Mouse (Mus musculus): ENCODE results near the gene Rbm19. TPM values are rescaled to one million over a fixed set of nuclear protein-coding genes. Genes with fewer than 3 reads are reported as not detected.
"Not testable (repeated sequence)": the region's sequence is repeated elsewhere in the genome, so short reads cannot be mapped to it uniquely, and the experiment has no call there.

Gene Rbm19
- polyA plus RNA-seq, 1 experiment from 2014 or later: 27.6 TPM

- Histone ChIP-seq H3K4me1 (replicated peaks) (peaks cover 8% of the 10 kb centered on the region), H3K27me3 (ENCODE audit: insufficient read depth, poor library complexity, severe bottlenecking) (no peaks in the 10 kb centered on the region), H3K4me3 (no peak overlapping the region), H3K9me3 (no peaks in the 10 kb centered on the region), H3K36me3 (peaks cover 11% of the 10 kb centered on the region), H3K27ac (no peak overlapping the region)
- 88% methylated on average over 12 of the region's 12 CpGs for WGBS
- no peak for DNase-seq (ENCODE audit: low spot score)
Observed at GRCm38 (mm10) chr5:120114361-120114760, 1.9 kb upstream of the Rbm19 start.

- WGBS: 53% methylated on average over 3 of the region's 3 CpGs
- not testable (repeated sequence) for H3K27ac ChIP-seq; DNase-seq (ENCODE audit: low spot score); H3K9me3 ChIP-seq; H3K4me1 ChIP-seq (replicated peaks); H3K27me3 ChIP-seq (ENCODE audit: insufficient read depth, poor library complexity, severe bottlenecking)
- Histone ChIP-seq H3K36me3 (peaks cover 39% of the 10 kb centered on the region), H3K4me3 (peak overlapping the region; percentile 91)
Observed at GRCm38 (mm10) chr5:120117161-120117560, 896 bp downstream of the Rbm19 start.

DNA sequence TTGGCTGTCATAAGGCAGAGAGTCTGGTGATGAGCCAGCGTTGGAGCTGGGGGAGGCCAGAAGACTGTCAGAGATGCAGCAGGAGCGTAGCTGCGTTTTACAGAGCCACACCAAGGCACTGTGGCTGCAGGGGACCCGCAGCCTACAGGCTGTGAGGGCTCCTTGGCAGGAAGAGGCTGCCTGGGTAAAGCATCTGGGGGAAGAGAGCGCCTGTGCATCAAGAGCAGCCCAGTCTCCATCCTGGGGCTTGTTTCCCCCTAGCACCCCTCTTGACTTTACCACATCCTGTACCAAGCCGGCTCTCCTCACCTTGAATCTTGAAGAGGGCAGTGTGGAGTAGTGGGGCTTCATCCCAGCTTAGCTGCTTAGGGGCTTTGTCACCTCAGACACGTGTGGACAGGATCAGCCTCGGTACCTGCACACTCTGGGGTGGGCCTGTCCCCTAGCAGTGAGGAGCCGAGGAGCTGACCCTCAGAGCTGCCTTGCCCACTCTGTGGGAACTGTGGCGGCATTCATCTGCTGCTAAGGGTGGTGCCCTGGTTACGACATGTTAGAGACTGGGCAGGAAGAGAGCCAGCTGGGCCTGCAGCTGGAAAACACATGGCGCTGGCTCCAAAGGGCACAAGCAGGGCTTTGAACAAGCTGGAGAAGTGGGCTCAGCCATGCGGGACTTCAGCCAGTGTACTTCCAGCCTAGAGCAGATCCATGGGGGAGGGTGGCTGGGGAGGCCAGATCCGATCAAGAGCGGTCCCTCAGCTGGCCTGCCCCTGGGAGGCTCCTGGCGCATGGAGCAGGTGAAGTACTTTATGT, 8.8 kb downstream of the Rbm19 start:
- H3K27ac ChIP-seq: no peak overlapping the region
- WGBS: 94% methylated on average over 16 of the region's 16 CpGs
- no peak overlapping the region for H3K4me3 ChIP-seq
- DNase-seq (ENCODE audit: low spot score): no peak
- peaks cover 4% of the 10 kb centered on the region; the same call in 1 of the 2 replicates for H3K9me3 ChIP-seq
- no peaks in the 10 kb centered on the region for H3K4me1 ChIP-seq (replicated peaks)
- H3K27me3 ChIP-seq (ENCODE audit: insufficient read depth, poor library complexity, severe bottlenecking): no peaks in the 10 kb centered on the region
- peaks cover 100% of the 10 kb centered on the region for H3K36me3 ChIP-seq

GRCm38 (mm10) chr5:120127641-120128040, 11.4 kb downstream of the Rbm19 start:
- Histone ChIP-seq H3K9me3 (peaks cover 4% of the 10 kb centered on the region; the same call in 1 of the 2 replicates), H3K27ac (no peak overlapping the region), H3K4me3 (no peak overlapping the region), H3K4me1 (replicated peaks) (no peaks in the 10 kb centered on the region), H3K36me3 (peaks cover 100% of the 10 kb centered on the region), H3K27me3 (ENCODE audit: insufficient read depth, poor library complexity, severe bottlenecking) (no peaks in the 10 kb centered on the region)
- 57% methylated on average over 10 of the region's 10 CpGs for WGBS
- DNase-seq (ENCODE audit: low spot score): peak; percentile 38

DNA sequence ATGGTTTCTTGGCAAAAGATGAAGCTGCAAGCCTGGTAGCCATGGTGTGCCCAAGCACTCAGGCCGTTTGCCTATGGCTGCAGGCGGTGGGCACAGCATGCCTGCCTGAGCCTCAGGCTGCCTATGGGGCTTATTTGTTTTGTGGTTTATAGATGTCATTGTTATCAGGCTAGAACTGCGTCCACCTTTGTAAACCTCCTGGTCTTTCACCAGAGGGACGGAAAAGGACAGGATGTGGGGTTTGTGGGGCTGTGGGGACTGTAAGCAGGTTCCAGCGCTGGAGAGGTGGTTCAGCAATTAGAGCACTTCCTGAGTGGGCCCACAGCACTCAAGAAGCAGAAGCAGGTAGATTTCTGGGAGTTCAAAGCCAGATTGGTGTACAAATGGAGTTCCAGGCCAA, 12.2 kb downstream of the Rbm19 start:
- H3K9me3 ChIP-seq: peaks cover 4% of the 10 kb centered on the region; the same call in 1 of the 2 replicates
- no peak overlapping the region for H3K4me3 ChIP-seq
- no peaks in the 10 kb centered on the region for H3K27me3 ChIP-seq (ENCODE audit: insufficient read depth, poor library complexity, severe bottlenecking)
- no peak for DNase-seq (ENCODE audit: low spot score)
- WGBS: 91% methylated on average over 5 of the region's 5 CpGs
- no peak overlapping the region for H3K27ac ChIP-seq
- H3K4me1 ChIP-seq (replicated peaks): no peaks in the 10 kb centered on the region
- peaks cover 100% of the 10 kb centered on the region for H3K36me3 ChIP-seq

DNA sequence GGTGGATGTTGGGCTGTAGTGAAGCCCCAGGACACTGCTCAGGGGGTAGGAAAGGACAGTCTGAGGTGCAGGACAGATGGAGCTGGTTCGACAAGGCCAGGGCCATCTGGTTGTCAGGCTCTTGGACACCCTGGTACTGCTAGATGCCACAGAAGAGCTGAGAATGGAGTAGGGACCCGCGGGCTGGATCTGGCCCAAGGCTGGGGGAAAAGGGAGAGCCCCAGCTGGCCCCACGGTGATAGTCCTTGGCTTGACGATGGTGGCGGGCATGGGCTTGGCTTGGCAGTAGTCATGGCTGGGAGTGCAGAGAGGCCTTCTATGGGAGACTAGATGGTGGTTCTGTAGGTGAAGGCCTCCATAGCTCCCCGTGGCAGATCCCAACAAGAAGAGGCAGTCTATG, 12.8 kb downstream of the Rbm19 start:
- peaks cover 98% of the 10 kb centered on the region for H3K36me3 ChIP-seq
- WGBS: 93% methylated on average over 7 of the region's 7 CpGs
- no peak overlapping the region for H3K4me3 ChIP-seq
- H3K27me3 ChIP-seq (ENCODE audit: insufficient read depth, poor library complexity, severe bottlenecking): no peaks in the 10 kb centered on the region
- H3K27ac ChIP-seq: no peak overlapping the region
- no peaks in the 10 kb centered on the region for H3K4me1 ChIP-seq (replicated peaks)
- DNase-seq (ENCODE audit: low spot score): no peak
- peaks cover 4% of the 10 kb centered on the region; the same call in 1 of the 2 replicates for H3K9me3 ChIP-seq

DNA sequence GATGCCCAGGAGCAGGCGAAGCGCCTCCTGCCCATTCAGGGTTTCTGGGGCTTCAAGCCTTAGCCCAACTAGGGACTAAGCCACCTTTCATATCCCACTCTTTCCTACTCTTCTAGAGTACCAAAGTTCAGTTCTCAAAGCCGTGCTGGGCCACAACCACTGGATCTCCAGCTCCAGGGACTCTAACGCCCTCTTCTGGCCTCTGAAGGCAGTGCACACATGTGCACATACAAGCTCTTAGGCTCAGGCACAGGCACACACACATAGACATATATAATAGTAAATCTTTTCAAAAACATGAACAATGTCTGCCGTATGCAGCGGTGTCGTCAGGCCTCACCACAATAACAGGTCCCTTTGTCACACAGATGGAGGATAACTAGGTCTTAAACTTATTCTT, 13.5 kb downstream of the Rbm19 start:
- no peaks in the 10 kb centered on the region for H3K4me1 ChIP-seq (replicated peaks)
- H3K36me3 ChIP-seq: peaks cover 98% of the 10 kb centered on the region
- 89% methylated on average over 7 of the region's 7 CpGs for WGBS
- DNase-seq (ENCODE audit: low spot score): no peak
- H3K9me3 ChIP-seq: peaks cover 4% of the 10 kb centered on the region; the same call in 1 of the 2 replicates
- H3K4me3 ChIP-seq: no peak overlapping the region
- H3K27ac ChIP-seq: no peak overlapping the region
- no peaks in the 10 kb centered on the region for H3K27me3 ChIP-seq (ENCODE audit: insufficient read depth, poor library complexity, severe bottlenecking)

DNA sequence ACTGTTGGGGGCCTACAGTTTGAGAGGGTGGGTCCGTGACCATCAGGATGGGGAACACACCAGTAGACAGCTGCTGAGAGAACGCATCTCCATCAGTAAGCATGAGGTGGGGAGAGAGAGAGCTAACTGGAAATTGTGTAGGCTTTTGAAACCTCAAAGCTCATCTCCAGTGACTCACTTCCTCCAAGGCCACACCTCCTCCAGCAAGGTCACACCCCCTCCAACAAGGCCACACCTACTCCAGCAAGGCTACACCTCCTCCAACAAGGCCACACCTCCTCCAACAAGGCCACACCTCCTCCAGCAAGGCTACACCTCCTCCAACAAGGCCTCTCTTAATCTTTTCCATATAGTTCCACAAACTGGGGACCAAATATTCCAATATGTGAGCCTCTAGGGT, 13.9 kb downstream of the Rbm19 start:
- Histone ChIP-seq H3K4me3 (no peak overlapping the region), H3K4me1 (replicated peaks) (0 out of 2 replicates have a peak, but pooled peaks cover 2% of the 10 kb centered on the region), H3K36me3 (peaks cover 98% of the 10 kb centered on the region), H3K9me3 (peaks cover 4% of the 10 kb centered on the region; the same call in 1 of the 2 replicates), H3K27ac (no peak overlapping the region), H3K27me3 (ENCODE audit: insufficient read depth, poor library complexity, severe bottlenecking) (no peaks in the 10 kb centered on the region)
- 93% methylated on average over 2 of the region's 2 CpGs for WGBS
- no peak for DNase-seq (ENCODE audit: low spot score)

- Histone ChIP-seq H3K4me1 (replicated peaks) (peaks cover 16% of the 10 kb centered on the region), H3K36me3 (peaks cover 96% of the 10 kb centered on the region), H3K27me3 (ENCODE audit: insufficient read depth, poor library complexity, severe bottlenecking) (no peaks in the 10 kb centered on the region), H3K4me3 (no peak overlapping the region), H3K9me3 (peaks cover 4% of the 10 kb centered on the region; the same call in 1 of the 2 replicates), H3K27ac (no peak overlapping the region)
- WGBS: 69% methylated on average over 5 of the region's 5 CpGs
- DNase-seq (ENCODE audit: low spot score): no peak
Observed at GRCm38 (mm10) chr5:120131600-120131999, 15.3 kb downstream of the Rbm19 start.

DNA sequence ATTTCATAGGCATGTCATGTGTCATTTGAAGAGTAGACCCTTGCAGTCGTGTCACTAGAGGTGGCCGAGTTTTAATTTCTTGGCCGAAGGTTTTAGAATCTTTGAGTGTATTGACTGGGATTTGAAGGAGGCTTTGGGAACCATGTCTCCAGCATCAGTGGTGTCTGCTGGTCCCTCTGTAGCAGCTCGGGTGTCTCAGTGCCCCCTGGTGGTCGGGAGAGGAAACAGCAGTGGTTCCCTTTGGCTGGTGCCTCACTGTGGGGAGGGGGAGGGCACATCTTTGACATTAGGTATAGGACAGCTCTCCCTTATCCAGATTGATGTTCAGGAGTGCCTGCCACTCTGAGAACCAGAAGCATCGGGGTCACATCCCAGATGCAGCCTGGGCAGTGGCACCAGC, 17.7 kb downstream of the Rbm19 start:
- Histone ChIP-seq H3K36me3 (peaks cover 87% of the 10 kb centered on the region), H3K27ac (no peak overlapping the region), H3K4me1 (replicated peaks) (peaks cover 18% of the 10 kb centered on the region), H3K4me3 (no peak overlapping the region), H3K9me3 (peaks cover 4% of the 10 kb centered on the region; the same call in 1 of the 2 replicates), H3K27me3 (ENCODE audit: insufficient read depth, poor library complexity, severe bottlenecking) (no peaks in the 10 kb centered on the region)
- DNase-seq (ENCODE audit: low spot score): peak; percentile 61
- WGBS: 46% methylated on average over 6 of the region's 6 CpGs

DNA sequence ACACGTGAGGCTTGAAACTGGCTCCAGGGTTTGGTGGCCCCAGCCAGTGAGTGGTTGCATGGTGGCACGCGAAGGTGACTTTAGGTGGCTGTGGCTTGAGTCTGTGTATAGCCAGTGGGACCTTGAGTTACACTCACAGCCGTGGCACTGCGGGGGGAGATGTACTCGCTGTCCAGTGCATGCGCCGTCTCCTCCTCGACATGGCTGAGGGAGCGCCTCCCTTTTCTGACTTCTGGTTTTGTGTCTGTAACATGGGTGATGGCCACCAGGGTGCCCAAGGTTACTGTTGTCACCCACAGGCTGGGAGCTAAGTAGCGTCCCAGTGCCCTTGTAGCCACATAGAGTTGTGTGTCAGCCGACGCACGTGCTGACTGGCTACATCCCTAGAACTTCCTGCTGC, 19.1 kb downstream of the Rbm19 start:
- WGBS: 94% methylated on average over 14 of the region's 14 CpGs
- H3K9me3 ChIP-seq: no peaks in the 10 kb centered on the region
- peaks cover 23% of the 10 kb centered on the region for H3K4me1 ChIP-seq (replicated peaks)
- DNase-seq (ENCODE audit: low spot score): no peak
- no peaks in the 10 kb centered on the region for H3K27me3 ChIP-seq (ENCODE audit: insufficient read depth, poor library complexity, severe bottlenecking)
- H3K36me3 ChIP-seq: peaks cover 79% of the 10 kb centered on the region
- H3K4me3 ChIP-seq: no peak overlapping the region
- H3K27ac ChIP-seq: peak overlapping the region; percentile 77

DNA sequence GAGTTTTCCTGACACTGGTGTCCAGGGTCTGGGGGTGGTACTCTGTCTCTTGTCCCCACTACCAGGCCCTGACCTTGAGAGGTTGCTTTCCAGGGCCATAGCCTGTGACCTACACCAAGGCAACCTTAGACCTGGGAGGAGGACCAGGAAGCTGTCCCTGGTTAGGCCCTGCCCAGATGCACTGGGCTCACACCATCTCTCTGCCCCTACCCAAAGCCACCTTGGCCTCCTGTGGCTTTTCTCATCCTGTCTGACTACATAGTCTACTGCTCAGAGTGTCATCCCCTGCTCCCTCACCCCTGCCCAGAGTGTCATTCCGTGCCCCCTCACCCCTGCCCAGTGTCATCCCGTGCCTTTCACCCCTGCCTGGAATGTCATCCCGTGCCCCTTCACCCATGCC, 19.6 kb downstream of the Rbm19 start:
- WGBS: 43% methylated on average over 3 of the region's 3 CpGs
- peak overlapping the region; percentile 77 for H3K27ac ChIP-seq
- no peak overlapping the region for H3K4me3 ChIP-seq
- peaks cover 79% of the 10 kb centered on the region for H3K36me3 ChIP-seq
- no peak for DNase-seq (ENCODE audit: low spot score)
- H3K4me1 ChIP-seq (replicated peaks): peaks cover 23% of the 10 kb centered on the region
- H3K9me3 ChIP-seq: no peaks in the 10 kb centered on the region
- 0 out of 2 replicates have a peak, but pooled peaks cover 2% of the 10 kb centered on the region for H3K27me3 ChIP-seq (ENCODE audit: insufficient read depth, poor library complexity, severe bottlenecking)

- H3K27me3 ChIP-seq (ENCODE audit: insufficient read depth, poor library complexity, severe bottlenecking): 0 out of 2 replicates have a peak, but pooled peaks cover 6% of the 10 kb centered on the region
- H3K27ac ChIP-seq: peak overlapping the region; percentile 77
- H3K36me3 ChIP-seq: peaks cover 79% of the 10 kb centered on the region
- 38% methylated on average over 10 of the region's 10 CpGs for WGBS
- no peaks in the 10 kb centered on the region for H3K9me3 ChIP-seq
- DNase-seq (ENCODE audit: low spot score): no peak
- no peak overlapping the region for H3K4me3 ChIP-seq
- H3K4me1 ChIP-seq (replicated peaks): peaks cover 23% of the 10 kb centered on the region
Observed at GRCm38 (mm10) chr5:120136236-120136675, 20.0 kb downstream of the Rbm19 start.

Measured in hindbrain, embryonic 10.5 days (tissue).